Mouse (Mus musculus) MN1 (cell line): ENCODE measurements around the gene Dda1.

Source experiments
- DNase-seq: peaks from one replicate; pipeline ENCODE4 v3.0.0-alpha.2; 2016; ENCODE audit warnings: low spot score

The Dda1 gene

DNA sequence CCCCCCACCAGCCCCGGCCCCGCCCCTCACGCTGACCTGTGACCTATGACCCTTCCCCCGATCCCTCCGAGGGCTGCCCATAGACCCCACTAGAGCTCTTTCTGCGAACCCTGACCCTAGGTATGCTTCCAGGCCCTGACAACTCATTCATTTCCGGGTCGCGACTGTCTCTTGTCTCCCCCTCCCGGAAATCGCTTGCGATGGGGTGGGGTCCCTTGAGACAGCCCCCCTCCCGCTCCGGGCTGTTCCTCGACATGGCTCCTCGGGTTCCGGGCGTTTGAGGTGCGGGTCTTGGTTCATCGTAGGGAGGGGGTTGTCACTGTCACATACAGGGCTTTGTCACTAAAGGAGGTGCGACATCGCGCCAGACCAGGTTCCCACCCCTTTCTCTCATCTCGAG is 412 bp downstream of the Dda1 start:
- DNase-seq: peak; percentile 69

DNA sequence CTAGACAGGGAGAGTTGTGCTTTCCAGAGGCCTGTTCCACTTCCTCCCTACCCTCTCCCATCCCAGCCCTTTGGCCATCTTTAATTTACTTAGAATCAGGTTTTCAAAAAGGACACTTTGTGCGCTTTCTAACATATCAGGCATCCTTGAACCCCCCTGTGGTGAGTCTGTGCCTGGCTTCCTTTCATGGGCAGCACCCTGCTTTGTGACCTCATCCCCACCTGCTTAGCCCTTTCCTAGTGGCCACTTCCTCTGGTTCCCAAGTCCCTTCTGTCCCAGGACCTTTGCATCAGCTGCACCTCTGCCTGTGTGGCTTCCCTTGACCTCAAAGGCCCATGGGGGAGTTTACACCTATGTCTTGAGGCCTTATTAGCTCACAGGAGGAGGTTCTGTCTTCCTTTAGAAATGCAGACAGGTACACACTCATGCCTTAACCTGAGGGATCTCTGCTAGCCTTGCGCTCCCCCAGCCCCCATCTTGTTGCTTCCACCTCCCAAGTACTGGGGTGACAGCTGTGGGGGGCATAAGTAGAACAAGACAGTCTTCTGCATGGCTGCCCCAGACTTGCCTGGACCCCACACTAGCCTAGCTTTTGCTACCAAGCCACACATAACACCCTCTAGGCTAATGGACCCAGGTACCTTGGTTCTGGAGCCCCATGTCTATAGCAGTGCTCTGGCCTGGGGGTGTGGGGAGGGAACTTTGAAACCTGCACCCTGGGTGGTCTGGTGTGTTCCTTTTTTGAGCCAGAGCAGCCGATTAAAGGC is 1.3 kb downstream of the Dda1 start:
- no peak for DNase-seq

DNA sequence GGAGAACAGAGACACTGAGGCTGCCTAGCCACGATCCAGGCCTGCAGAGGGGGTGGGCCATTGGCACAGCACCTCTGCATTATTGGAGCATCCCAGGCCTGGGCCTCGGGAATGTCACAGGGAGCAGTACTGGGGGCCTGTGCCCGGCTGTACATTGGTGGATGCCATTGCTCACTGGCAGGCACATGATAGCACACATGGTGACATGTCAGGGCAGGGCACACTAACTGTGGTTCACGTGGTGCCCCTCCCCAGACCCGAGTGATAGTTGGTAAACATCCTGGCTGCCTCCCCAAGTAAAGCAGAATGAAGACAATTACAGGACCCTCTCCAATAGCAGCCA is 1.9 kb downstream of the Dda1 start:
- DNase-seq: no peak

DNA sequence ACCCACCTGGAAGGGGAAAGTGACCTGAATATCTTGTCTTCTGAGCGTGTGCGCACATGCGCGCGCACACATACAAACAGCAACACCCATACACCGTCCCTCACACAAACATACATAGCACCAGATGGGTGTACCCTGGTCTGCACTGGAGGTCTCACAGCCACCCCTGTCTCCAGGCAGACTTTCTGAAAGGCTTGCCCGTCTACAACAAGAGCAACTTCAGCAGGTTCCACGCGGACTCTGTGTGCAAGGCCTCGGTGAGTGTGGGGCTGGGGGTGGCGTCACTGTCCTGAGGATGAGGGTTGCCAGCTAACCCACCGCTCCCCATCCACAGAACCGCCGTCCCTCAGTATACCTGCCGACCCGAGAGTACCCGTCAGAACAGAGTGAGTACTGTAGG is 2.9 kb downstream of the Dda1 start:
- DNase-seq: no peak

DNA sequence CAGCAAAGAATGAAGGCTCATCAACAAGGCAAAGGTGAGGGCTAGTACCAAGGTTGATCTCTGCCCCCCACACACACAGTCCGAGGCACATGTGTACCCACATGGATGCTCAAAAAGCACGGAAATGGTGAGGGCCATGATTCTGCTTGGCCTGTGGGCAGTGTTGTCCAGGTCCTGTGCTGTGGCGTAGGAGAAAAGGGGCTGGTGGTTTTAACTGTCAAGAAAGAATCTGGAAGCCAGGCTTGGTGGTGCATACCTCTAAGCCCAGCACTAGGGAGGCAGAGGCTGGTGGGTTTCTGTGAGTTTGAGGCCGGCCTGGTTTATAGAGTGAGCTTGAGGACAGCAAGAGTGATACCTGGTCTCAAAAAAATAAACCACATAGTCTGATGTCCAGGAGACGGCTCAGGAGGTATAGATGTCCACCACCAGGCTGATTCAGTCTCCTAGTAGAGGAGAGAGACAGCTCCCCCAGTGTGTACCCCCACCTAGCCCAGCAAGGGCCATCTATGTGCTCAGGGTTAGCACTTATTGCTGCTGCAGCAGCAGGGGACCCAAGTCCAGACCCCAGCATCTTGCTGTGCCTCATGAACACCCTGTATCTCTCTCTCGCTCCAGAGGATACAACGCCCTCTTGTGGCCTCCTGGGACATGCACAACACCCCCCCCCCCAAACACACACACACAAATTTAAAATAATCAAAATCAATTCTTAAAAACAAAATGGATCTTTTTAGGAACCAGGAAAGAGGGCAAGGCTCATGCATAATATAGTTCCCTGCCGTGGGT is 3.8 kb downstream of the Dda1 start:
- no peak for DNase-seq

DNA sequence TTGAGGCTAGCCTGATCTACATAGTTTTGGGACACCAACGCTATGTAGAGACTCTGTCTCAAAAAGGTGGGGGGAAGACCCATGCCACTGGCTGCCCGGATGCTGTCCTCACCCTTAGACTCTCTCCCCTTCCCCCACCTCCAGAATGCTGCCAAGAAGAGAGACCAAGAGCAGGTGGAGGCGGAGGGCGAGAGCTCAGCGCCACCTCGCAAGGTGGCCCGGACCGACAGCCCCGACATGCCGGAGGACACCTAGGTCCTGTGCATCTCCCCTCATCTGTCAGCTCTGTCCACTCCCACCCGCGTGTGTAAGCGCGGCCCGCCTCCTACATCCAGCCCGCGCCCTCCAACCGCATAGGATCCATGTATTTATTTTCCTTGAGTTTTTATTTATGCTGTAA is 5.3 kb downstream of the Dda1 start:
- DNase-seq: no peak

DNA sequence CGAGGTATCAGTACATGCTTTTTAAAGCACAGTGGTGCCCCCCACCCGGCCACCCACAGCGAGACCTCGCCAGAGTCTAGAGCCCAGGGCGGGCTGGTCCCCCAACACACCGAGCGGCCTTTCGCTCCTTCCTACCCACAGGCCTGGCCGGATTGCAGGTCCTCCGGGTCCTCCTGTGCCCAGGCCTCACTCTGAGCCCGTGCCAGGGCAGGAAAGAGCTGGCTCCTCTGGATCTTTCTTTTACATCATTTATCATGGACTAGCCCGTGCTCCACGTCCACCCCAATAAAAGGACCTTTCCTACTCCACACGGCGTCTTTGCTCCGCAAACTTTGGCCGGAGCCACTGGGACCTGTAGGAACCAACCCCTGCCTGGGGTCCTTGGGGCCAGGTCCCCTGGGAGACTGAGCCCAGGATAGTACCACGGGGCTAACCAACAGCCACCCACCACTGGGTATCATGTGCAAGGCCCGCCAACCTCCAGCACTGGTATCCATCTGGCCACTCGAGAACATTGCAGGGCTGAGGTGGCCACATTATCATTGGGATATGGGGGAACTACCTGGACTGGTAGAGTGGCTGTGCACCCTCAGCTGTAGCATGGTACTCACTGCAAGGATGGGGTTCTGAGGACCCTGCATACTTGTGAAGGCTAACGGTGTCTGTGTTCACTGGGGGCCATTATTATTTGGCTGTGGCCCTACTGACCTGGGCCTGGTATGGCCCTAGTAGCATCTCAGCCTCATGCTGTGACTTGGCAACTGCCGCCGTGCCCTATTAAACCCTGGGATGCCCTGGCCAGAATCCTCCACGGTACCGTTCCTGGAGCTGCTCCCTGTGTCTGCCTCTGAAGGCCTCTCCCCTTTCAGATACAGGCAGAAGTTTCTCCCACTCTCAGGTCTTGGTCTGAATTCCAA is 6.0 kb downstream of the Dda1 start:
- no peak for DNase-seq

DNA sequence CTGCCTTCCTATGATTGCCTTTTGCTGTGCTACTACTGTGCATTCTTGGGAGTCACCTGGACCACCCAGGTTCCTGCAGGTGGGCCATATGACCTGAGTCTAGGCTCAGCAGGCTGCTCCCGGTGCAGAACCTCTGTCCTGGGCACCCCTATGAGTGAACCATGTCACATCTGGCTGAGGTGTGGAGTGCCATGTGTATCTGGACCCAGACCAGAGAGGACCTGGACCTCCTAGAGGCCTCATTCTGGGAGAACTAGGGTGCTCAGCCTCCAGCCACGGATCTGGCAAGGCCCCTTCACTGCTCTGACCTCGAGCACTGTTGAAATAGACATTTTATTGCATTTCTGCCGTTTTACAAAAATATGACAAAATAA is 6.7 kb downstream of the Dda1 start:
- DNase-seq: no peak

DNA sequence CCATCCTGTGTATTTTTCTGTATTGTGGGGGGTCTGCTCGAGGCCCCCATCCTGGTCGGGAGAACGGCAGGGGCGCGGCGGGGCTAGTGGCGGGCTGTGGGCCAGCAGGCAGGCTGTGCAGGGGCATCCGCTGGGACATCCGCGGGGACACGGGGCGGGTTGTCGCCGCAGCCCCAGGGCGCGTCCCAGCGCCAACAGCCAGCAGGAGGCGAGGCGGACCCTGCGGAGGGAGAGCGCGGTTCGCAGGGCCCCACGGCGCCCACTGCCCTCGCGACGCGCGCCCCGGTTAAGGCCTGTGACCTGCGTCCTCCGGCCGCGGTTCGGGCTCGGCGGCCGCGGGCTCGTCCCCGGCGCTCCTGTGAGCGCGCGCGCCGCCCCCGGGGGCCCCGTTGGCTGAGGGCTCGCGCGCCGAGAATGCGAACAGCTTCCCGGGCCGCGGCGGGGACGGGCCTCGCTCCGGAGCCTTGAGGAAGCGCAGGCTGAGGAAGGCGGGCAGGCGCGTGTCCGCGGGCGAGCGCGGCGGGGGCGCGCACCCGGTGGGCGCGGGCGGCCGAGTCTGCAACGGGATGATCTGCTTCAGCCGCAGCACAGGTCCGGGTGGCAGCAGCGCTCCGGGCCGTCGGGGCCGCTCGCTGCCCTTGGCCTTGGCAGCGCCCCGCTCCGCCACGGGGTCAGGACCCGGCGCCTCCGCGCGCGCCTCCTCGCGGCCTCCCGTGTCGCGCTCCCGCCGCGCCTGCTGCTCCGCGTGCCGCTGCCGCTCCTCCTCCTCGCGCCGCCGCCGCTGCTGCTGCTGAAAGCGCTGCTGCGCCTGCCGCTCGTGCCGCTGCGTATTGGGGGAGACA is 7.3 kb downstream of the Dda1 start:
- peak; percentile 87 for DNase-seq

DNA sequence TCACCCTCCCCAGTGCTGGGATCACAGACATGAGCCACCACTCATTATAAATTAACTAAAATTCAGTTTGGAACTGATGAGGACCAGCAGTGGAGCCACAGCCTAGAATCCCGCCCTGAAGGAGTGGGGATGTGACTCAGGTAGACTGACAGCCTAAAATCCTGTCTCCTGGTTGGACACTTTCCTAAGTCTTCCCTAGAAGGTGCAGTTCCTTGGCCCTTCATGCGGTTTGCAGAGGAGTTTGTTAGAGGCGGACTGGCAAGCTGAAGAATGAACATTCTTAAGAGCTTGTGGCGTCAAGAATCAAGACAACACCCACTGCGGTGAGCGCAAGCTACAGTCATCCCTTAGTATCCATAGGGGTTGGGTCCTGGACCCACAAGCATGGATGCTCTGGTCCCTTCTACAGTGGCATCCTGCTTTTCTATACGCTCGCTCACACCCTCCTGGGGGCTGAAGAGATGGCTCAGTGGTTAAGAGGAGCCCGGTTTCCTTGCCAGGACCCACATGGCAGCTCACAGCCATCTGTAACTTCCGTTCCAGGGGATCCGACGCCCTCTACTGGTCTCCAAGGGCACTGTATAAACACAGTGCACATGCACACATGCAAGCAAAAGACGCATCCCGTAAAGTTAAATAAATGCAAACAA is 8.3 kb downstream of the Dda1 start:
- no peak for DNase-seq

DNA sequence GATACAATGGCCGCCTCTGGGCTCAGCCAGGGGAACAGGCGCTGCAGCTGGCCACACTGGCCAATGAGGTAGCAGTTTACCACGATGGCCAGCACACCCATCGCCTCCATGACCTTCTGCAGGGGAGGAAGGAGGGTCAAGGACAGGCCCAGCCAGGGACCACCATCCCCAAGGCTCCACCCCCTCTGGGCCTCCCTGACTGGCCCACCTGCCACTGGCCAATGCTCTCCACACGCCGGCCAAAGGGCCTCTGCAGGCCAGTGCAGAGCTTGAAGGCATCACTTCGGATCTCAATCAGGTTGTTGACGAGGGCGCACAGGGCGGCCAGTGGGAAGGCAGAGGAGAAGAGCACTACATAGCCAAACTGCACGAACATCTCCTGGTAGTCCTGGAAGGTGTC is 9.9 kb downstream of the Dda1 start:
- DNase-seq: no peak

DNA sequence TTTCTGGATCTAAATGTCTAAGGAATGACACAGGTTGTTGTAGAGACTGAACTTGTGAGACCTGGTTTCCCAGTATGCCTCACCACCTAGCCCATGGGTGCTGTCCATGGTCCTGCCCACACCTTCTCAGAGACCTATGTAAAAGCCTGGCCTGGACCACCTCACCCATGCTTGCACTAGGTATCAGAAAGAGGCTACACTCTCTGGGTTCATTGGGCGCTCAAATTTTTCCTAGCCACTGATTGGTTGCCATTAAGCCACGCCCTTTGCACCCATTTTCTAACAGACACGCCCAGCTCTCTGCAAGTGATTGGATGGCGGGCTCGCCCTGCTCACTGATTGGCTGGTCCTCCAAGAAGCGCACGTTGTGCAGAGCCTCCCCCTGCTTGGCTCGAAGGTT is 14.9 kb downstream of the Dda1 start:
- no peak for DNase-seq

DNA sequence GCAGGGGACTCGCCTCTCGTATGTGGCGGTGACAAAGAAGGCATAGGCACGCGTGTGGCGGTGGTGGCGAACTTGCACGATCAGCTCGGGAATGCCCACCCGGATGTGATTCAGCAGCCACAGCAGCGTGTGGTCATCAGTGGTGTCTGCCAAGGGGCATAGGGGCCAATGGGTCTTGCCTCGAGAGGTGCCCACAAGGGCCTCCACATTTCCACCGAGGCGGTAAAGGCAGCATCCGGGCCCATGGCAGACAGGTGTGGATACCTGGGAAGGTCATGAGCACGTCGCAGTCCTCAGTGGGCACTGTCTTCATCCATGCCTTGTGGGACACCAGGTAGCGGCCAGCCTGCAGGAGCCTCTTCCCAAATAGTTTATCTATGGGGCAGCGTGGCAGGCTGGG is 15.7 kb downstream of the Dda1 start:
- DNase-seq: no peak

DNA sequence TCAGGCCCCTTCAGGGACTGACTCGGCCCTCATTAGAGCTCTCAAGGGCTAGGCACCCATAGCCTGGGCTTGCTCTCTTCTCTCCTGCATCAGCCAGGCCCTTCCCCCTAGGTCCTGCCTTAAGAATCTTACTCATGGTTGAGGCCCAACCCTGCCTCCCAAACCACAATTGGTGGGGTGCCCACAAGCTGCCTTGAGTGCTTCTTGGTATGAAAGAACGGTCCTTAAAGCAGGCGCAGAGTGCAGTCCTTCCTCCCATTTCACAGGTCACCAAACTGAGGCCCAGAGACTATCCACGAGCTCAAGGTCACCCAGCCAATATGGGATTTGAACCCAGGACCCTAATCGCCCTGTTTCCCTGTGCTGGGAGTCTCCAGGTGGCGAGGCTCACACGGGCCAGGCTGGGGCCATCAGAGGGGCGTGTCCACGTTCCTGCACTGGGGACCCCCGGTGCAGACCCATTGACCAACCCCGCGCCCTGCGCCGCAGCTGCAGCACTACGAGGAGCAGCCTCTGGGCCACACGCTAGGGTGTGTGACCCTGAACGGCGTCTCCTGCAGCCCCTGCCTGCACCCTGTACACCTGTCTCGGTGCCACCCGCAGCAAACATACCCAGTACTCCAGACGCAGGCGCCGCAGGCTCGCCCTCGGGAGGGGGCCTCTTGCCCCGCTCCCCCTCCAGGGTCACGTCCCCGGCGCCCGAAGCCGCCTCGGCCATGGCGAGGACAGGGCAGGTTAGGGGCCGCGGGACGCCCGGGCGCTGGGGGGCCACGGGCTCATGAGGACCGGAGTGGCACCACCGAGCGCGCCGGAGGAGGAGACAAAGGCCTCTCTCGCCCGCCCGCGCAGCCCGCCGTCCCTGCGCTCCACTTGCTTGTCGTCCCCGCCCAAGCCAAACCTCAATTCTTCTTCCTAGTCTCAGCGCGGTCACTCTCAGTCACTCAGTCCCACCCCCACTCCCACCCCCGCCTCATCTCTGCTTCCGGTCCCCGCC is 16.4 kb downstream of the Dda1 start, which contains the start of gene Ano8:
Gene Ano8 (minus strand): TSS at position 822 of the 994 bp plus-strand sequence.
- DNase-seq: peak; percentile 93

DNA sequence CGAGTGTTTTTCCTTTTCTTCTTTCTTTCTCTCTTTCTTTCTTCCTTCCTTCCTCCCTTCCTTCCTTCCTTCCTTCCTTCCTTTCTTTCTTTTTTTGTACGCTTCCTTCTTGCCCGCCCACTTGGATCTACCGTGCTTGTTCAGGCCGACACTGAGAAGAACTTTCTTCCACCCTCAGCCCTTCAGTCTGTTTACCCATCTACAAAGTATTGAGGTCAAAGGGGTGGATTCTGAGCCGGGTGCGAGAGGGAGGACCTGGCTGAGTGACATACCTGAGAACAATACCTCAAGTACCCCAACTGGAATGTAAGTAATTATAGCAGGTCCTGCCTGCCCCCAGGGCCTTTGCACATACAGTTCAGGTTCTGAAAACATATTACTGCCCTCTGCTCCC is 17.1 kb downstream of the Dda1 start:
- no peak for DNase-seq

DNA sequence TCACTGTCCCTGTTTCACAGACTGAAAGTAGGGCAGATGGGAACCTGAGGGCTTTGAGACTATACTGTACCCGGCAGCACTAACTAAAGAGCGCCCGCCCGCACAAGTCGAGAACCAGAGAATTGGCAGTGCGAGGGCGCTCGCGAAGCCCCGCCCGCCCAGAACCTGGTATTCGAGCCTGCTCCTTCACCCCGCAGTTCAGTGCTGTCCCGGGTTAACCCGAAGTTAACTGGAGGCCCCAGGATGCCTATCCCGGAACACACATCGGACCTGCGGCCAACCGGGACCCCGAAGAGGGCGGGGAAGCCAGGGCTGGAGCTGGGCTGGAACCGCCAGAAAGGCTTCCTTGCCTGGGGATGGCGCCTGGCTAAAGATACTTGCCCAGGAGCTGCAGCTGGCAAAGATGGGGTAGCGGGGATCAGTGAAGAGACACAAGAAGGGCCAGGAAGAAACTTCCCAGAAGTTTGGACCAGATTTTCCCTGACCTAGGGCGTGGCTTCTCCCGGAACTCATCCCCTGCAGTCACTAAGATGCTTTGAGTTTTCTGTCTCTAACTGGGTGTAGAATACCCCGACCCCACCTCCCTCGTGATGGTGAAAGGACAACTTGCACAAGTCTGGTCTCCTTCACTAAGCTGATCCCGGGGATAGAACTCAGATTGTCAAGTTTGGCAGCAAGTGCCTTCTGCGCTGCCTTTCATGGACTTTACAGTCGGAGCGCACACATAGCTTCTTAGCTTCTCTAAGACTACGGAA is 18.9 kb downstream of the Dda1 start, which contains the start of gene Gtpbp3:
Gene Gtpbp3 (plus strand): TSS at position 413 of the 755 bp plus-strand sequence.
- DNase-seq: peak; percentile 82

DNA sequence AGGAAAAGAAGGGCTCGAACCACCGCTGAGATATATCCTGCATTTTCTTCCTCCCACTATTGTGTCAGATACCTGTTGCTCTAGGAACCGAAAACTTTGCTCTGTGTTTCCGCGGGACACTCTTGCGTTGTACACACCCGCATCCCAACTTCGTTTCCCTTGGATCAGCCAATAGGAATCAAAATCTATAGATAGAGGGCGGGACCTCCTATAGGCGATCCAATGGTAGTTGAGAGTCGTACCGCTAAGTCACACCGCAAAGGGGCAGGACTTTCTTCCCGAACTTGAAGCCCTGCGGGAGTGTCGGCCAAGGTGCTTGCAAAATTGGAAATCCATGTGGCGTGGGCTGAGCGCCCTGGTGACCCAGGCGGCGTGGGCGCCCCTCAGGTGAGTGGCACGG is 19.5 kb downstream of the Dda1 start:
- DNase-seq: peak; percentile 98

DNA sequence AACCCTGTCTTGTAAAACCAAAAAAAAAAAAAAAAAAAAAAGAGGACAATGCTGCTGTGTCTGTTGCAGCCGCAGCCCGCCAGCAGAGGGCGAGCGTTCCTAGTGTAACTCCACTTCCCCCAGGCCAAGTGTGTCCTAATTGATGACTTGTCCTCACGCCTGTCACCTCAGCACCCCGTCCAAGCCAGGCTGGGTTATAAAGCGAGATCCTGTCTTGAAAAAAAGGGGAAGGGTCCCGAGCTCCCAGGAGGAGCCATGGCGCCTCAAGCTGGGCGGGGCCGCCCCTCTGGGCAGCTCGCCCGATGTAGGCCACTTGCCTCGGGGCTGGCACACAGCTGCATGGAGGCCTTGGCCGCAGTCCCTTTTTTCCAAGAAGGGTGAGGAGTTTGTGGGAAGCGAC is 26.0 kb downstream of the Dda1 start:
- DNase-seq: peak; percentile 94

DNA sequence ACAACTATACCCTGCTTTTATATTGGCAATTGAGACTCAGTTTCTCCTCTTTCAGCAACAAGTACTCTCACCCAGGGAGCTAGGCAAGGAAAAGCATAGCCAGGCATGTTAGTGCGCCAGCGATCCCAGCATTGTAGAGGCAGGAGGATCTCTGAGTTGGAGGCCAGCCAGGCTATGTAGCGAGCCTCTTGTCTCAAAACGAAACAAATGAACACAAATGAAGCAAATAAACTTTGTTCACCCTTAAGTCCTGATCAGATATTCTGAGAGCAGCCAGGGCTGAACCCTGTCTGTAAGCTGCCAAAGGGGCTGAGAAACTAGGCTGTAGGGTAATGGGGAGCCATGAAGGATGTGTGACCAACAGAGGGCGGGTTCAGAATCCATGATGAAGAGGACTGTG is 26.8 kb downstream of the Dda1 start:
- DNase-seq: peak; percentile 53
